Mouse (Mus musculus) layer of hippocampus, adult 9-11 months (tissue): ENCODE results near the gene Zfp825.
"Not testable (repeated sequence)": the region's sequence is repeated elsewhere in the genome, so short reads cannot be mapped to it uniquely, and the experiment has no call there.

Source experiments
- DNase-seq: peaks from one replicate; pipeline ENCODE4 v3.0.0; 2022

Zfp825 gene

DNA sequence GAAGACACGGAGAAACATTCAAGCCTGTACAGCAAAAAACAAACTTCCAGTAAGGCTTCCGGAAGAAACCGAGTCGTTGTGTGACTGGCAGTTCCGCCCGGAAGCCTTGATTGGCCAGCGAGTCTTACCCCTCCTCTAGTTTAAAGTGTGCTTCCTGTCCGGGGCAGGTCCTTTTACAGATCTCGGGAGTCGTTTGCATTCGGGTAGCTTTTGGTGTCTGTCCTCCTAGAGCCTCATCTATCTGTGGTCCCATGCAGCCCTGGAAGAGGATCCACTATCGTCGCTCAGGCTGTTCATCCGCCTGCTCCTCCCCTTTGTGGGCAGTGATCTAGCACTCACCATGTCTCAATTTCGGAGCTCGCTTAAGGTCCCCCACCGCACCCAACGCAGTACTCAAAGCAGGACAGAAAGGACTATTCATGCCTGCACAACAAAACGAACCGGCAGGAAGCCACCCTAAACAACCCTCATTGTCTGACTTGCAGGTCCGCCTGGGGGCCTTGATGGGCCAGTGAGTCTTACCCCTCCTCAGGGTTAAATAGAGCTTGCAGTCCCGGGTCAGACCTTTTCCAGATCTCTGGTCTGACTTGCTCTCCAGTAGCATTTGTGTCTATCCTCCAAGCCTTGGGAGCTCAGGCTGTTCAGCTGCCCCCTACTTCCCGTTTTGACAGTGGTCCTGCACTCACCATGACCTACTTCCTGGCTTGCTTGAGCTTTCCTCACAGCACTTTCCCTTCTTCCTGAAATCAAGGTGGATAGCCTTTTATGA is at the start of gene Zfp825:
Gene Zfp825 (minus strand): TSS at position 82 of the 769 bp plus-strand sequence.
- peak; percentile 89 for DNase-seq

- not testable (repeated sequence) for DNase-seq
These were observed 41.6 kb upstream of the Zfp825 start for GRCm38 (mm10) chr13:74535418-74535817.

GRCm38 (mm10) chr13:74534864-74535263 is 41.1 kb upstream of the Zfp825 start:
- peak; percentile 12 for DNase-seq

- no peak for DNase-seq
These were observed 40.3 kb upstream of the Zfp825 start for GRCm38 (mm10) chr13:74534096-74534495.

DNA sequence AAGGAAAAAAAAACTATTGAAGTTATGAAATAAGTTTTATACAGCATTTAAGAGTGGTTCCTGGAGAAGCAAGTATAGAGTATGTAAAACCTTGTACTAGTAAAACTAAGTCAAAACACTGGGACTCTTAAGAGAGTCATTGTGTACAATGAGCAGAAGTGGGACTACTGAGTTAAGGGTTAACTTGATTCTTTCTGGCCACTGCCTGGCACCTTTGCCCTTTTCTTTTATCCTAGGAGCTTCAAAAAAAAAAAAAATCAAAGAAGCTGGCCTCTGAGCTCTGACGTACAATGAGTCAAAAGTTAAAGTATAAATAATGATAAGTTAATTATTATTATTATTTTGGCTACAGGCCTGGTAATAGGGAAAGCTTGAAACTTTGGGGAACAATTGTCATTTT is 37.5 kb upstream of the Zfp825 start:
- DNase-seq: not testable (repeated sequence)

GRCm38 (mm10) chr13:74529372-74529715 is 35.6 kb upstream of the Zfp825 start:
- not testable (repeated sequence) for DNase-seq

- DNase-seq: not testable (repeated sequence)
These were observed 35.0 kb upstream of the Zfp825 start for GRCm38 (mm10) chr13:74528519-74529371.

GRCm38 (mm10) chr13:74522481-74523237 is 28.9 kb upstream of the Zfp825 start:
- peak; percentile 79 for DNase-seq

- not testable (repeated sequence) for DNase-seq
These were observed 28.3 kb upstream of the Zfp825 start for GRCm38 (mm10) chr13:74522141-74522480.

- not testable (repeated sequence) for DNase-seq
These were observed 14.2 kb upstream of the Zfp825 start for GRCm38 (mm10) chr13:74507981-74508380.

DNA sequence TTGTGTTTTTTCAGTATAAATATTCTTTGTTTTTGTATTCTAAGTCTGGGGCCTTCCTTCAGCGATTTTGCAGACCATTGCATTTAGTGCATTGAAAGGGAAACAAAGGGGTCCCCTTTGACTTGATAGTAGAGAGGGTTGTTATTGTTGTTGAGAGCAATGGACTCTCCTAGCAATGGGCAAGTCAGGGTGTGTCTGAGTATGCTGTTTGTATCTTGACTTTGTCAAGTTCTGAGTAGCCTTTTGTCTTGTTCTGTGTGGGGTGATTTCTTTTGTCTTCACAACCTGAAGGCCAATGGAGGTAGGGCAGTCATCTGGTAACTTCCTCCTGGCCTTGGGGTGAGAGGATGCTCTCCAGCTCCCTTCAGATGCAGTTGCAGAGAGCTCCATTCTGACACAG is 9.1 kb upstream of the Zfp825 start:
- not testable (repeated sequence) for DNase-seq

DNA sequence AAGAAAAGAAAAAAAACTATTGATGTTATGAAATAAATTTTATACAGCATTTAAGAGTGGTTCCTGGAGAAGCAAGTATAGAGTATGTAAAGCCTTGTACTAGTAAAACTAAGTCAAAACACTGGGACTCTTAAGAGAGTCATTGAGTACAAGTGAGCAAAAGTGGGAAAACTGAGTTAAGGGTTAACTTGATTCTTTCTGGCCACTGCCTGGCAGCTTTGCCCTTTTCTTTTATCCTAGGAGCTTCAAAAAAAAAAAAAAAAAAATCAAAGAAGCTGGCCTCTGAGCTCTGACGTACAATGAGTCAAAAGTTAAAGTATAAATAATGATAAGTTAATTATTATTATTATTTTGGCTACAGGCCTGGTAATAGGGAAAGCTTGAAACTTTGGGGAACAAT is 5.9 kb upstream of the Zfp825 start:
- DNase-seq: not testable (repeated sequence)

- DNase-seq: not testable (repeated sequence)
These were observed 9.5 kb downstream of the Zfp825 start for GRCm38 (mm10) chr13:74484326-74484725.

- DNase-seq: not testable (repeated sequence)
These were observed 22.3 kb downstream of the Zfp825 start for GRCm38 (mm10) chr13:74471468-74471867.

DNA sequence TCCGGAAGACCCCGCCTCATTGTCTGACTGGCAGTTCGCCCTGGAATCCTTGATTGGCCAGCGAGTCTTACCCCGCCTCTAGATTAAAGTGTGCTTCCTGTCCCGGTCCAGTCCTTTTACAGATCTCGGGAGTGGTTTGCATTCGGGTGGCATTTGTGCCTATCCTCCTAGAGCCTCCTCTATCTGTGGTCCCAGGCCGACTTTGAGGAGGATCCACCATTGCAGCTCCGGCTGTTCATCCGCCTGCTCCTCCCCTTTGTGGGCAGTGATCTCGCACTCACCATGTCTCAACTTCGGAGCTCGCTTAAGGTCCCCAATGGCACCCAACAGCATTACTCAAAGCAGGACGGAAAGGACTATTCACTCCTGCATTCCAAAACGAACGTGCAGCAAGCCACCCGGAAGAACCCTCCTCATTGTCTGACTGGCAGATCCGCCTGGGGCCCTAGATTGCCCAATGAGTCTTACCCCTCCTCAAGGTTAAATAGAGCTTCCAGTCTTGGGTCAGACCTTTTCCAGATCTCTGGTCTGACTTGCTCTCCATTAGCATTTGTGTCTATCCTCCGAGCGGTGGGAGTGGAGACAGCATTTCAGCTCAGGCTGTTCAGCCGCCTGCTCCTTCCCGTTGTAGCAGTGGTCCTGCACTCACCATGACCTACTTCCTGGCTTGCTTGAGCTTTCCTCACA is 30.9 kb downstream of the Zfp825 start:
- DNase-seq: peak; percentile 85

DNA sequence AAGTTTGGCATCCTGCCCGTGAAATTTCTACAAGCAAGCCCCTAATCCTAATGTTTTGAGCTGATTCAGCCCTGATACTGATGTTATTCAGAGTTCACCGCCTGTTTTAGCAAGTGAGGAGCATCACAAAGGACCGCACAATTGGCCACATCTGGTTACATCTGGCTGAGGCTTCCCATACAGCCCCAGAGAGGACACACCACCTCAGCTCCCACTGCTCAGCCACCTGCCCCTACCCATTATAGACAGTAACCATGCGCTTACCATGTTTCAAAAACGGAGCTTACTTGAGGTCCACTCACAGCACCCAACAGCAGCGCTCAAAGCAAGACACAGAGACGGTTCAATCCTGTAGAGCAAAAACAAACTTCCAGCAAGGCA is 31.5 kb downstream of the Zfp825 start:
- not testable (repeated sequence) for DNase-seq

DNA sequence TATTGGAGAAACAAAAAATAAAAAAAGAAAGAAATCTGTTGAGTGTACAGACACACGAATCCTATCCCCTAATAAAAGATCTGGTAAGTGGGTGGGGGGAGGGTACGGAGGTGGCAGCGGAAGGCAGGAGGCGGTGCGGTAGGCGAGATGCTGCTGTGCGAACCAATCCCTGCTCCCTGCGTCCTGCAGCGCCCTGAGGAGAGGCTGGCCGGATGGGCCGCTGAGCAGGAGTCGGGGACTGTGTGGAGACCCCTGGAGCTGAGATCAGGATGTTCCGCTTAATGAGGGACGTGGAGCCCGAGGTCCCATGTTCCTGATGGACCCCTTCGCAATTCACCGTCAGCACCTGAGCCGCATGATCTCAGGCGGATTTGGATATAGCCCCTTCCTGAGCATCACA is 53.9 kb downstream of the Zfp825 start:
- DNase-seq: no peak
